Mouse (Mus musculus) forelimb bud, embryonic 11.5 days (tissue): ENCODE measurements at regions not wholly inside any gene's neighbourhood (a gene's known extent, or its start where the extent isn't known, plus 50 kb on each side); places are given as distances from the start of the nearest gene placed in this dataset.
"Not testable (repeated sequence)": the region's sequence is repeated elsewhere in the genome, so short reads cannot be mapped to it uniquely, and the experiment has no call there.

Experiments
- DNase-seq: peaks from one replicate; pipeline ENCODE4 v3.0.0-alpha.2; 2012; ENCODE audit warnings: low read depth, low spot score

DNA sequence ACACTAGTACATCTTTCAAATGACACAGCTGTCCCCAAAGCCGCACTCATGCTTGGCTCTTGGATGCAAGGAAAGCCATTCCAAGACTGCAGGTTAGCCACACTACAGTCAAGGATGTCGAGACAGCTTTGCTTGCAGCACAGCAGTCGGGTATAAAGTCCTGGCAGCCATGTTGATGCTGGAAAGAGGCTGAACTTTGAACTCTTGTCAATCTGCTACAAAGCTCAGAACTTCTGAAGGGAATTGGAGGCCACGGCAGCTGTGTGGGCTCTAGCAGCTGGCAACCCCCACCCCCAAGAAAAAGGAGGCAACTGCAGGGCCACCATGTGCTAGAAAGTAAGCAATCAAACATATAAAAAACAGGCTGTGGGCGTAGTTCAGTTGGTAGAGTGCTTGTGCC lies 90.0 kb upstream of the Zcchc2 start:
- DNase-seq = no peak

DNA sequence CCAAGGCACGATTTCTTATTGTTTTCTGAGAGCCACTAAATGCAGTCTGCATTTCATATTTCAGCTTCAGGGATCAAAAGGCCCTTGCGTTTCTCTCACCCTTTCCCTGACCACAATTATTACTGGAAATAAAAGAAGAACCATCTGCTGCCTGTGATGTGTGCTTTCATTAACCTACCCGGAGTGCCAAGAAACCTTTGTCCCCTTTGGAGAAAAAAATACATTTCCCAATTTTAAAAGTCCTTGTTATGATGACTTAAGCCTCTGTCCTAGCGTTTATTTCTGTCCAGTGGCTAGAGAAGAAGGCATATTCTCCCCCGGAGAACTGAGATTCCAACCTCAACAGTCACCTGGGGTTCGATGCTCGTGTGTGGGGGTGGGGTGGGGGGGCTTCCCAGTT lies 89.3 kb upstream of the Zcchc2 start:
- no peak for DNase-seq

DNA sequence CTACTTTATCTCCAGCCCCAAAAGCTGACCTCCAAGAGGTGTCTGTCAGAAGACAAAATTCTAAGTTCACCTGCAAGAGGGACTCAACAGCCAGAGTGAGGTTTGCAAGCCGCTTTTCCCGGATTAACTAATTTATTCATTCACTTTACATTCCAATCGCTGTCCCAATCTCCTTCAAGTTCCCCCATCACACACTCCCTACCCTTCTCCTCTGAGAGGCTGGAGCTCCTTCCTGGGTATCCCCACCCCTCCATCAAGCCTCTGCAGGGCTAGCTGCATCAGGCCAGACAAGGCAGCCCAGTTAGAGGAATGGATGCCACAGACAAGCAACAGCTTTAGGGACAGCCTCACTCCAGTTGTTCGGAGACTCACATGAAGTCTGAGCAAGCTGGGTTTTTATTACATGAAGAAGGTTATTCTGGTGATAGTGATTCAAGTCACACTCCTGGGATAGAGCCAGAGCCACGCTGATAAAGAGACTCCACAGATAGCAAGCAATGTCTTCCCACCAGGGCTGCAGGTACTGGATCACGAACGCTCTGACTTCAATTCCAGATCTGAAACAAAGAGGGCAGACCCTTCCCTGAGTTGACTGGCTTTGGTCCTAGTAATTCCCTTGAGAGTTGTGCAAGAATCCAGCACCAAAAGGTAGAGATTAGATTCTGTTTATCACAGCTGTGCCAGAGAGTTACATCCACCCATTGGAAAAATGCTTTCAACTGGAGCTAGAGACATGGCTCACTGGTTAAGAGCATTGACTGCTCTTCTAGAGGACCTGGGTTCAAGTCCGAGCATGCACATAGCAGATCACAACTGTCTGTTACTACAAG lies 86.7 kb upstream of the Zcchc2 start:
- no peak for DNase-seq

DNA sequence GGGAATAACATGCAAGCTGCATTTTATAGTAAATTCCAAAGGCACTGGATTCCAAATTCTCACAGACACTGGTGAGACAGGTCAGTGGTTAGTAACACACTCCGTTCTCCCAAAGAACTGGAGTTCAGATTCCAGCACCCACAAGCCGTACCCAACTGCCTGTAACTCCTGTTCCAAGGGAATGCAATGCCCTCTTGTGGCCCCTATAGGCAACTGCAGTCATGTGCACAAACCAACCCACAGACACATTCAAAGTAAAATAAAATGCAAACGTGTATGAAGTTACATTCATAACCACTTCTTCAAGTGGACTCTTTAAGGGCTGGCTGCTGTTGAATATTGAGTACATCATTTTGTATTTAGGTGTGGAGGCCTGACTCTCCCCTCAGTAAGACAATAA lies 85.5 kb upstream of the Zcchc2 start:
- DNase-seq = no peak

DNA sequence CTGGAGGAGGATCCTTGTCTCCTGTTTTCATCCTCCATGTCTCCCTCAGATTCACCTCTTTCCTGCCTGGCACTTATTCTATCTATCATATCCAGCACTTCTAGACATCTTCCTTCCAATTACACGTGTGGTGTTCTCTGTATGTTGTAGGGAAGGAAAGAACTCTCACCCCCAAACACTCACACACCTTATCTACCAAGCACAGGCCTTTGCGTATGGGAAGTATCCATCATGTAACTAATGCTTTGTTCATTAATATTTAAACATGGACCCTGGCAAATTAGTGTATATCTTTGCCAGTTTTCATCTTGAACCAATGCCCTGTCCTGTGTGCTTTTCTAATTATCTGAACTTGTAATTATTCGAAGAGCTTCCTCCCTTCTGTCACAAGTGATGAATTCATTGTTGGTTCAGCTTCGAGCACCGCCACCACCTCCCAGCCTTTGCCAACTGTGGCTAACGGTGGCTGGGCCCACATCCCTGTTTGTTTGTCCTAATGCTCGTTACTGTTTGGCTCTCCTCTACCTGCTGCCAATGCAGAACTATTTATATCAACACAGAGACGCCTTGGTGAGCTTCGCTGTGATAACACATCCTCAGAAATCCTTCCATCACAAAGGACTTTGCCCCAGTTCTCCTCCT lies 84.3 kb upstream of the Zcchc2 start:
- DNase-seq = no peak

DNA sequence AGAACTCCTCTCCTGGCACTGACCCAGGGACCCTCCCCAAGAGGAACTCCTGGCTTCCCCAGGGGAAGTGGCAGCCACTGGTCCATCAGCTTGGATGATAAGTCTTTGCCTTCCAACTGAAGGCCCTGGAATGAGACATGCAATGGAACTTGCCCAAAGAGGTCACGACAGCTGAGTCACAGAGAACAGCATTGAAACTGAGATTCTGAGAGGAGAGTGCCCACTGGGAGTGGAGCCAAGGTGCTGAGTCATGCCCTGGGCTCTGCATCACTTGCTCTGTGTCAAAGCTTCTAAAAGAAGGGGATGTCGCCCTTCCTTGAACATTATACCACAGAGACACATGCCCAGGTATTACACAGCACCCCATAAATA lies 83.8 kb upstream of the Zcchc2 start:
- DNase-seq = no peak

DNA sequence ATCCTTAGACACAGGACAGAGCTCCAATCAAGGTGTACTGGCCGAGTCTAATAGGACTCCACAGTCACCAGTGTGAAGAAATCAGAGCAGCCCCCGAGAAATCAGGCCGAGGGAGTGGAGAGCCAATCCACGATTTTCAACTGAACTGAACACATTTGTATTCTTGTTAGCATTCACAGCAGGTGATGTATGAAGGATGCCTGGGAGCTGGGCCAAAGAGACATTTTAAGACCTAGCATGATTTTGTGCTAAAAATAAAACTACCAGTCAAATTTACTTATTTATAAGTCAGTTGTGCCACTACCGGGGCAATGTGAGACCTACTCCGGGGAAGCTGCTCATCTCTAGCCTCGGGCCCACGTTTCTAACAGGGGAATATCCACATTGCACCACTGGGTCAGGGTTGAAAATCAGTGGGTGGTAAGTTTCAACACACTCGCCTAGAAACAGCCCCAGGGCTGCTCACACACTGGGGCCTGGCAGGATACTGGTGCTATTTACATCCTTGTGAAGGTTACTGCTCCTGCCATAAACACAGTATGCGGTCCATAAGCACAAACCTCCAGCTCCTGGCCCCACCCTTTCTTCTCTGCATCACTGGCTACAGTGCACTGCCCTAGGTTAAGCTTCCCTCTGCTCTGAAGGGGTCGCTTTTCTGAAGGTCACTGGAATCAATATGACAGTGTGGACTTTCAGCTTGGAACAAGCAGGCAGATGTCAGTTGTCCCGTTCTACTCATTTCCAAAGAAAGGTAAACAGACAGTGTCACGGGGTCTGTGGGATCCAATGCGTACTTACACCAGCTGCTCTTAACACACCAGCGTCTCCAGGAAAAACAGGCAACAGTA lies 82.0 kb upstream of the Zcchc2 start:
- DNase-seq = peak; percentile 51

DNA sequence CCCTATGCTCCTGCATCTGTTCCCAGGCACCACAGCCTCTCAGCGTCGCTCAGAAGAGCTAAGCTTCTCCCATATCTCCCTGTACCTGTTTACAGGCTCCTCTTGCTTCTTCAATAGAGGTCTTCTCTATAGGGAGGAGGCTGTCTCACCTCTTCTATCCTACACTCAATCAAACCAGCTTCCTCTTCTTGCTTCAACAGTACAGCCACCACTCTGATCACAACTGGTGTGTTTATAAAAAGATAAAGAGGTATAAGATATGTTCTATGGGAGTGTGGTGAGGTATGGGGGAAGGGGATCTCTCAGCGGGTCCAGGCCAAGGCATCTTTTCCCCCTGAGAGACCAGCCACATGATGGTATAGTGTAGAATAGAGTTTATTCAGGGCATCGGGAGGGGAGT lies 81.1 kb upstream of the Zcchc2 start:
- no peak for DNase-seq

DNA sequence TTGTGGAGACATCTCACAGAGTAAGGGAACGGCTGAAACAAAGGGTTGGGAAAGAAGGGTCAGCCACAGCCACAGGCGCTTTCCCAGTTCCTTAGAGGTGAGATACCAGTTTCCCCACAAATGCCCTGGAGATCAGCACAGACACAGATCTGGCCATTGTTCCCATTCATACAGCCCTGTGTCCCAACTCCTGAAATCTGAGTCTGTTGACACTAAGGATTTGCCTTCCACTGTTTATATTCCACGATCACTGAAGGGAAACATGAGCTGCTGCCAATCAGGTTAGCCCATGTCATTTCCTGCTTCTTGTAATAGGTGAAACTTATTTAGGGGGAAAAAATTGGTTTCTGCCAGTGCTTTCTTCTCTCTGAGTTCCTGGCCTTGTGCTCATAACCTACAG lies 78.5 kb upstream of the Zcchc2 start:
- no peak for DNase-seq

DNA sequence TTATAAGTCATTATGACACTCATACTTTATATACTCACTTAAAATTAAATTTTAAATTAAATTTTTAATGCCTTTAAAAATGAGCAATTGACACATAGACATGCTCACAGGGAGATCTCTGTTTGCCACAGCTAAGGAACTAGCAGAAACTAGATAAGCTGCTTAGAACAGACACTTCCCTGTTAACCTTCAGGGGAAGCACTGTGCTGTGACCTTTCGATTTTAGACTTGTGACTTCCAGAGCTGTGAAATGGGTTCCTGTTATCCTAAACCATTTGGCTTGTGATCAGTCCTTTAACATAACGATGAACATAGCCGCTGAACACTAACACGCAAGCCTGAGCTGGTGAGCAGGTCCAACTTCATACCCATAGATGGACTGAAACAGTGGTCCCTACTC lies 68.4 kb upstream of the Zcchc2 start:
- no peak for DNase-seq

DNA sequence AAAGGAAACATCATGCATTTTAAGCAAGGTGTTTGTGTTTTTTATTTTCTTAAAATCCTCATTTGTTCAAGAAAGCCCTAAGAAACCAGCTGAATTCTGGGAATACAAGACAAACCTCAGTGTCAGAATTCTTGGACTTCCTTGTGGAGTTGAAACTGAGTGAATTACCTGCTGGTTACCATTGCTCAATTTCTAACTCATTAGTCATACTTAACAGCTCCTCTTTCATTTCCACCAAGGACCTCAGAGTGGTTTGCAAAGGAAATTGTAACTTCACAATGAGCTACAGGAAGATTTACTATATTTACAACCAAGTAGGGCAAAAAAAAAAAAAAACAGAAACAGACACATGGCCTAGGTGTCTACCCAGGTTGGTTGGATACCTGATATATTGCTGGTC lies 67.6 kb upstream of the Zcchc2 start:
- DNase-seq = no peak

DNA sequence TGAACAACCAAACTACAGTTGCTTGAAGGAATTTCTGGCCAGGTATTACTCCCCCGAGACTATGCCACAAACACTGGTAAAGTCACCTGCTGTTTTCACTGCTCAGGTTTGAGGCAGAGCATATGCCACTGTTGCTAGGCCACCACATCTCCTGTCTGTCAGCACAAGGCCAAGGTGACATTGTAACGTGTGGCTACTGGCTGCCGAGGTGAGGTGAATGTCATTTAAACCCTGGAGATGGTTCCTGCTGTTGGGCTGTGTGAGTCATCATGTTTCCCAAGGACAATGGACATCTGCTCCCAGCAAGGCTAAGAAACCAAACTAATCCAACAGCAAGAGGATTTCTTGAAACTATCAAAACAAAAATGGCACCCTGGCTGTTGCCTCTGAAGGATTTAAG lies 67.2 kb upstream of the Zcchc2 start:
- no peak for DNase-seq

DNA sequence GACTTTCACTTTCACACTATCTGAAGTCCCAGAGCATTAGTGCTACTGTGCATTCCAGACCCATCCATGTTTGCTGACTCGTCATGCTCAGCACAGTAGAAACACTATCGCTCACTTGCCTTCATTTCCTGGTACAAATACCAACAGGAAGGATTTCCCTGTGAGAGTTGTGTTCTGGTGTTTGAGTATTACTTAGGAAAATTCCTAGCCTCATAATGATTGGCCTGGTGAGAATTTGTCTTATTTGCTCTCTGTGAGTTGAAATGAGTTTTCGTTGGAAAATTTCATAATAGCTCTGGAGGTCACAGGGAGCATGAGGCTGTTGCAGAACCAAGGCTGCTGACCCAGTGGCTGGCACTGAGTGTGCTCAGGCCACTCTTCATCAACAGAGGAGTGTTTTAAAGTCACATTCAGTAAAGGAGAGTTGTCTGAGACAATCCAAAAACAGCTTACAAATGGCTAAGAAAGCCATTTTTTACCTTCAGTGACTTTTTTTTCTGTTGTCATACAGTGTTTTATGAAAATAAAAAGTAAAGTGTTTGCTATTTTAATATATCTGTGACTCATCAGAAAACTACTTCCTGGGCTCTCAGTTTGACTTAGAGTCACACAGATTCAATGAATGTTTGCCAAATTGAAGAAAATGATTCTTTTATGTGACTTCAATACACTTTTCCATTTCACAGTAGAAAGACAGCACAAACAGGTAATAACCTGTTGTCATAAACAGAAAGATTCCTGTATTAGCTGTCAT lies 64.4 kb upstream of the Zcchc2 start:
- no peak for DNase-seq

DNA sequence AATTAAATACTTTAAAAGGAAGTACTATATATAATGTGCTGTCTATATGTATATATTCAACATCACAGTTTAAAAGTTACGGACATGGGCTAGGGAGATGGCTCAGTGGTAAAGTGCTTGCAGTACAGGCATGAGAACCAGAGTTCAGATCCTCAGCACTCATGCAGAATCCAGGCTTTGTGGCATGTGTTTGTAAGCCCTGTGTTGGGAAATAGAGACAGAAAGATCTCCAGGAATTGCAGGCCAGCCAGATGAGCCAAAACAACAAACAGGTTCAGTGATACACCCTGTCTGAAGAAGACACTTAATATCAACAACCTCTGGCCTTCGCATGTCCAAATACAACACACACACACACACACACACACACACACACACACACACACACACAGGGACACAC lies 63.3 kb upstream of the Zcchc2 start:
- no peak for DNase-seq

DNA sequence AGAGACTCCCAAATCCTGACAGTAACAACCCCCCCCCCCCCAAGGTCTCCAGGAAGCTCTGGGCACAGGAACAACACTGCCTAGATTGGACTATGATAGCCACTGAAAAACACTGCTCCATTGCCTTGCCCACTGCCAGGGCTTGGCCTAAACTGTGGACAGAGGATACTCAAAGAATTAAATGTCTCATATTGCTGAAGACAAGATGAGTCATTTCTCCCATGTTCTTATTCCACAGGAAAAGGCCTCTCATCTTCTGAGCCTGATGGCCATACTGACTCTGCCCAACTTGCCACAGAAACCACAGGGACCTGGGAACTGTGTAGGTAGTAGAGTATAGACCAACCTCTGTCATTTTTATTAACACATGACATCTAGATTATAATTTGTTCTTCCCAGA lies 59.4 kb upstream of the Zcchc2 start:
- no peak for DNase-seq

DNA sequence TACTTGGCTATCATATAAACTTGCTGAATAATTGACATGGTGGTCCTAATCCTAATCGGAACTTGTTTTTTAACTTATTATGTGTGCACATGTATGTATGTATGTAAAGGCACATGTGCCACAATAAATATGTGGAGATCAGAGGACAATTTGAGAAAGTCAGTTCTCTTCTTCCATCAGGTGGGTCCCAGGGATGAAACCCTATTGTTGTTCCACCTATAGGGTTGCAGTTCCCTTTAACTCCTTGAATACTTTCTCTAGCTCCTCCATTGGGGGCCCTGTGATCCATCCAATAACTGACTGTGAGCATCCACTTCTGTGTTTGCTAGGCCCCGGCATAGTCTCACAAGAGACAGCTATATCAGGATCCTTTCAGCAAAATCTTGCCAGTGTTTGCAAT lies 56.0 kb upstream of the Zcchc2 start:
- DNase-seq = not testable (repeated sequence)
